Mouse (Mus musculus) cerebellum, adult 11-12 months (tissue): ENCODE data around the gene Tcl1b5.
A peak's percentile ranks its signal among the peaks of the same experiment; 100 is the strongest.
"Not testable (repeated sequence)": the region's sequence is repeated elsewhere in the genome, so short reads cannot be mapped to it uniquely, and the experiment has no call there.

Source experiments
- DNase-seq: peaks from one replicate; pipeline ENCODE4 v3.0.0; 2022

Tcl1b5 gene

GRCm38 (mm10) chr12:105176044-105176443 is at the start of gene Tcl1b5:
Gene Tcl1b5, plus strand, starts transcription at chr12:105176344.
- DNase-seq: not testable (repeated sequence)

- DNase-seq: no peak
These were observed 49.6 kb upstream of the Tcl1b5 start for GRCm38 (mm10) chr12:105126516-105126915.

- DNase-seq: no peak
These were observed 48.5 kb upstream of the Tcl1b5 start for GRCm38 (mm10) chr12:105127607-105128006.

GRCm38 (mm10) chr12:105129494-105130205 is 46.5 kb upstream of the Tcl1b5 start:
- not testable (repeated sequence) for DNase-seq

GRCm38 (mm10) chr12:105134167-105134566 is 42.0 kb upstream of the Tcl1b5 start:
- not testable (repeated sequence) for DNase-seq

- not testable (repeated sequence) for DNase-seq
These were observed 41.3 kb upstream of the Tcl1b5 start for GRCm38 (mm10) chr12:105134826-105135225.

GRCm38 (mm10) chr12:105137729-105138128 is 38.4 kb upstream of the Tcl1b5 start:
- DNase-seq: not testable (repeated sequence)

- no peak for DNase-seq
These were observed 33.0 kb upstream of the Tcl1b5 start for GRCm38 (mm10) chr12:105143096-105143495.

- not testable (repeated sequence) for DNase-seq
These were observed 31.2 kb upstream of the Tcl1b5 start for GRCm38 (mm10) chr12:105144928-105145327.

GRCm38 (mm10) chr12:105145714-105146113 is 30.4 kb upstream of the Tcl1b5 start, which contains the start of gene Tcl1b2:
Gene Tcl1b2, plus strand, starts transcription at chr12:105146014.
- DNase-seq: no peak

- DNase-seq: not testable (repeated sequence)
These were observed 20.9 kb upstream of the Tcl1b5 start for GRCm38 (mm10) chr12:105155286-105155685.

GRCm38 (mm10) chr12:105158842-105159241 is 17.3 kb upstream of the Tcl1b5 start:
- DNase-seq: no peak

GRCm38 (mm10) chr12:105159390-105159789 is 16.8 kb upstream of the Tcl1b5 start, which contains the start of gene Tcl1b1:
Gene Tcl1b1, plus strand, starts transcription at chr12:105159690.
- DNase-seq: no peak

GRCm38 (mm10) chr12:105166734-105167133 is 9.4 kb upstream of the Tcl1b5 start:
- DNase-seq: no peak

GRCm38 (mm10) chr12:105173366-105173765 is 2.8 kb upstream of the Tcl1b5 start:
- no peak for DNase-seq

GRCm38 (mm10) chr12:105174318-105174717 is 1.8 kb upstream of the Tcl1b5 start:
- peak; percentile 4 for DNase-seq

- not testable (repeated sequence) for DNase-seq
These were observed 5.0 kb downstream of the Tcl1b5 start for GRCm38 (mm10) chr12:105181040-105181644.

GRCm38 (mm10) chr12:105188980-105189379 is 12.8 kb downstream of the Tcl1b5 start:
- DNase-seq: not testable (repeated sequence)

GRCm38 (mm10) chr12:105190743-105191142 is 14.6 kb downstream of the Tcl1b5 start, which contains the start of gene Tcl1b3:
Gene Tcl1b3, plus strand, starts transcription at chr12:105191043.
- not testable (repeated sequence) for DNase-seq

GRCm38 (mm10) chr12:105199684-105200497 is 23.7 kb downstream of the Tcl1b5 start:
- DNase-seq: not testable (repeated sequence)

- not testable (repeated sequence) for DNase-seq
These were observed 25.5 kb downstream of the Tcl1b5 start, which contains the start of gene Tcl1b4 for GRCm38 (mm10) chr12:105201657-105202056. Gene Tcl1b4, plus strand, starts transcription at chr12:105201957.

- DNase-seq: no peak
These were observed 30.9 kb downstream of the Tcl1b5 start for GRCm38 (mm10) chr12:105207071-105207470.

- no peak for DNase-seq
These were observed 32.3 kb downstream of the Tcl1b5 start for GRCm38 (mm10) chr12:105208441-105208840.
